Comparison of ENCODE assay signal across 8 mouse cellular contexts in the genomic region with DNA sequence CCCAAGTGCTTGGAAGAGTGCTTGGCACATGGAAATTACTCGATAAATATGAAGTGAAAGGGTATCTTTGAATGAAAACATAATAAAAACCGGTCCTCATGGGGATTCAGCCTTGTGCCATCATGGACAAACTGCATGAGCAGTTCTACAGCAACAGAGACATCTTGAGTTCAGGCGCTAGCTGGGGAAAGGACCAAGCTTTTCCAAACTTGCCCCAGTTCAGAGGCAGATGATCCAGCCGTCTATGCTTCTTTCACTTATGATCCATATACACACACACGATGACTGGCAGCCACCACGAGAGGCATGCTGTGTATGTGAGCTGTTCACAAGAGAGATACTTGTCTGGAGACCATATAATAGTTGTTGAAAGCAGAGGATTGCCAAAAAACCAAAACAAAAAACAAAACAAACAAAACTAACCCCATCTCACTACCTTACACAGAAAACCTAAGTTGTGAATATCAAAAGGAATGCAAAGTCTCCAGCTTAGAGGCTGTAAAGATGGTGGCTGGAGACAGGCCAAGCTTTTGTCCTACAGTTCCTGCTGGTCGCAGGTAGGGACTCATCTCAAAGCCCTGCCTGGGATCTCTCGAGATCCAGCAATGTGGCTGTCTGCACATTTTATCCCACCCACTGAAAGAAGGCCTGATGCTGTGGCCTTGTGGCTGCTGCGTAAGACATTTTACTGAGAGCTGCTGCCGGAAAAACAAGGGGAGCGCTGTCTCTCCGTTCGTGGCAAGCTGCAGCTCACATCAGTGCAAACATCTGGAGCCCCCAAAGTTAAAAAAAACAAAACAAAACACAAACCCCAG. TPM values are rescaled to one million over a fixed set of nuclear protein-coding genes. Genes with fewer than 3 reads are reported as not detected.
DNase-seq lines count a peak whose midpoint lies in the region; ATAC-seq lines count a peak whose summit lies in the region.

No protein-coding gene starts in this region.

- H3K9ac ChIP-seq in hindbrain, embryonic 11.5 days (ENCODE audit: low read depth, low read length) = 0 out of 2 replicates have a peak overlapping the region, but pooled peaks have one; percentile 4
- peak overlapping the region; percentile 82; the same call in 1 of the 2 replicates for H3K9ac ChIP-seq in liver, embryonic 13.5 days
- peak overlapping the region; percentile 88 for H3K9ac ChIP-seq in stomach, embryonic 16.5 days (ENCODE audit: low read length)

- H3K36me3 ChIP-seq in hindbrain, embryonic 11.5 days (ENCODE audit: control insufficient read depth, insufficient read depth, low read length) = no peaks in the 10 kb centered on the region
- H3K36me3 ChIP-seq in liver, embryonic 13.5 days = no peaks in the 10 kb centered on the region
- H3K36me3 ChIP-seq in stomach, embryonic 16.5 days (ENCODE audit: control insufficient read depth, insufficient read depth, low read length) = 0 out of 2 replicates have a peak, but pooled peaks cover 5% of the 10 kb centered on the region

- H3K27me3 ChIP-seq in hindbrain, embryonic 11.5 days (ENCODE audit: control insufficient read depth, insufficient read depth, low read length) = no peaks in the 10 kb centered on the region
- H3K27me3 ChIP-seq in liver, embryonic 13.5 days = no peaks in the 10 kb centered on the region
- no peaks in the 10 kb centered on the region for H3K27me3 ChIP-seq in stomach, embryonic 16.5 days (ENCODE audit: control insufficient read depth, insufficient read depth, low read length)

- no peaks in the 10 kb centered on the region for H3K9me3 ChIP-seq in hindbrain, embryonic 11.5 days (ENCODE audit: control insufficient read depth, low read length)
- H3K9me3 ChIP-seq in liver, embryonic 13.5 days (replicated peaks) = no peaks in the 10 kb centered on the region
- no peaks in the 10 kb centered on the region for H3K9me3 ChIP-seq in stomach, embryonic 16.5 days (replicated peaks; ENCODE audit: control insufficient read depth, low read length)

- peak overlapping the region; percentile 88 for H3K4me2 ChIP-seq in hindbrain, embryonic 11.5 days (replicated peaks; ENCODE audit: low read depth, low read length)
- peak overlapping the region; percentile 89 for H3K4me2 ChIP-seq in liver, embryonic 13.5 days
- peak overlapping the region; percentile 72 for H3K4me2 ChIP-seq in stomach, embryonic 16.5 days (ENCODE audit: low read depth, low read length)

- 0 out of 2 replicates have a peak overlapping the region, but pooled peaks have one; percentile 7 for H3K4me3 ChIP-seq in hindbrain, embryonic 11.5 days (ENCODE audit: low read depth, low read length)
- H3K4me3 ChIP-seq in liver, embryonic 13.5 days (replicated peaks) = peak overlapping the region; percentile 83
- peak overlapping the region; percentile 85 for H3K4me3 ChIP-seq in stomach, embryonic 16.5 days (replicated peaks; ENCODE audit: low read length)

- no peak for ATAC-seq in hindbrain, embryonic 11.5 days (ENCODE audit: low FRiP score)
- ATAC-seq in liver, embryonic 13.5 days (ENCODE audit: low read depth) = no peak
- ATAC-seq in stomach, embryonic 16.5 days (ENCODE audit: insufficient read depth, low FRiP score) = no peak

- DNase-seq in adrenal gland, adult 2 months = peak; percentile 72
- no peak for DNase-seq in adrenal gland, postnatal 25 days
- DNase-seq in brain, adult 2 months (ENCODE audit: low read depth, low spot score) = peak; percentile 47
- DNase-seq in hindbrain, embryonic 11.5 days (ENCODE audit: low spot score) = no peak
- no peak for DNase-seq in liver, embryonic 13.5 days
- no peak for DNase-seq in cerebellum, adult 9-11 months
- DNase-seq in left cerebral cortex, adult 18-20 months (ENCODE audit: low spot score in 2 of 2) = no peak

- no peaks in the 10 kb centered on the region for H3K4me1 ChIP-seq in hindbrain, embryonic 11.5 days (replicated peaks; ENCODE audit: control insufficient read depth, insufficient read depth, low read length)
- peaks cover 41% of the 10 kb centered on the region for H3K4me1 ChIP-seq in liver, embryonic 13.5 days (replicated peaks)
- peaks cover 44% of the 10 kb centered on the region for H3K4me1 ChIP-seq in stomach, embryonic 16.5 days (ENCODE audit: control insufficient read depth, insufficient read depth, low read length)

- H3K27ac ChIP-seq in hindbrain, embryonic 11.5 days (ENCODE audit: low read depth, low read length) = no peak overlapping the region
- peak overlapping the region; percentile 11; the same call in 1 of the 2 replicates for H3K27ac ChIP-seq in liver, embryonic 13.5 days
- peak overlapping the region; percentile 88 for H3K27ac ChIP-seq in stomach, embryonic 16.5 days (ENCODE audit: low read length)

- WGBS in hindbrain, embryonic 11.5 days = 57% methylated on average over 13 of the region's 13 CpGs
- WGBS in liver, embryonic 13.5 days (ENCODE audit: insufficient replicate concordance) = 63% methylated on average over 13 of the region's 13 CpGs
- 33% methylated on average over 13 of the region's 13 CpGs for WGBS in stomach, embryonic 16.5 days

RNA-seq across cellular contexts. Expression of gene Creb3l2, which starts 2.1 kb away (rescaled TPM):
- 10 to 100 TPM; 69.4 to 85.5 TPM for total RNA-seq in adrenal gland, adult 2 months (2021)
- polyA plus RNA-seq in adrenal gland, adult 2 months (2012; rRNA removed) = 36.9 and 48.4 TPM in 2 replicates
- 78.9 and 95.9 TPM in 2 replicates for total RNA-seq in adrenal gland, postnatal 25 days (2021)
- polyA plus RNA-seq in hindbrain, embryonic 11.5 days (2014; fragmentation: Nextera tagmentation; extraction: Ambion mirVana) = 7.6 and 10.4 TPM in 2 replicates
- polyA plus RNA-seq in liver, embryonic 13.5 days (2015; fragmentation: Nextera tagmentation; extraction: Ambion mirVana) = 2.7 TPM in 2 replicates
- 18.6 and 20.3 TPM in 2 replicates for polyA plus RNA-seq in stomach, embryonic 16.5 days (2015; fragmentation: Nextera tagmentation; extraction: Ambion mirVana)
- total RNA-seq in left cerebral cortex, adult 18-20 months (2021) = 1 to 10 TPM; 6.9 to 7.0 TPM

Comparison
In these comparisons a context has a peak if more than half of its experiments do, and no peak if none do; other contexts are left out.
1. DNase-seq: peak in adrenal gland, adult 2 months (single experiment) and brain, adult 2 months (single experiment); none in adrenal gland, postnatal 25 days (single experiment), hindbrain, embryonic 11.5 days (single experiment), liver, embryonic 13.5 days (single experiment), cerebellum, adult 9-11 months (single experiment) and left cerebral cortex, adult 18-20 months (0 of 2).
2. H3K4me3 ChIP-seq: peak in every context shown above with its lines; median percentile 85 in stomach, embryonic 16.5 days; 83 in liver, embryonic 13.5 days; 7 in hindbrain, embryonic 11.5 days.
3. H3K9ac ChIP-seq: peak in every context shown above with its lines; median percentile 88 in stomach, embryonic 16.5 days; 82 in liver, embryonic 13.5 days; 4 in hindbrain, embryonic 11.5 days.
4. Peak in every context shown above with its lines, with median percentiles within 50 percentile points of each other: H3K4me2 ChIP-seq.